Mouse (Mus musculus) layer of hippocampus, adult 18-20 months (tissue): ENCODE measurements around the gene Ank2. TPM values are rescaled to one million over a fixed set of nuclear protein-coding genes. Genes with fewer than 3 reads are reported as not detected.

Experiments used
- DNase-seq, 2 experiments: peaks; one replicate each; pipeline ENCODE4 v3.0.0; 2022; ENCODE audit warnings: low spot score in 2 of 2
- total RNA-seq, 2 experiments: library from RNA; stranded (reverse); gene quantifications; 2 replicates each; pipeline ENCODE4 v1.2.3; 2021

Gene Ank2
- total RNA-seq, 2 experiments from 2014 or later, result 699 to 719 TPM

- DNase-seq, result peak in 1 of 2 experiments; percentile 30
Measured at GRCm38 (mm10) chr3:127188086-127188788, 310.9 kb downstream of the Ank2 start.

GRCm38 (mm10) chr3:127187081-127187480 is 312.1 kb downstream of the Ank2 start:
- no peak for DNase-seq

GRCm38 (mm10) chr3:127186239-127186638 is 312.9 kb downstream of the Ank2 start:
- DNase-seq, result no peak

DNA sequence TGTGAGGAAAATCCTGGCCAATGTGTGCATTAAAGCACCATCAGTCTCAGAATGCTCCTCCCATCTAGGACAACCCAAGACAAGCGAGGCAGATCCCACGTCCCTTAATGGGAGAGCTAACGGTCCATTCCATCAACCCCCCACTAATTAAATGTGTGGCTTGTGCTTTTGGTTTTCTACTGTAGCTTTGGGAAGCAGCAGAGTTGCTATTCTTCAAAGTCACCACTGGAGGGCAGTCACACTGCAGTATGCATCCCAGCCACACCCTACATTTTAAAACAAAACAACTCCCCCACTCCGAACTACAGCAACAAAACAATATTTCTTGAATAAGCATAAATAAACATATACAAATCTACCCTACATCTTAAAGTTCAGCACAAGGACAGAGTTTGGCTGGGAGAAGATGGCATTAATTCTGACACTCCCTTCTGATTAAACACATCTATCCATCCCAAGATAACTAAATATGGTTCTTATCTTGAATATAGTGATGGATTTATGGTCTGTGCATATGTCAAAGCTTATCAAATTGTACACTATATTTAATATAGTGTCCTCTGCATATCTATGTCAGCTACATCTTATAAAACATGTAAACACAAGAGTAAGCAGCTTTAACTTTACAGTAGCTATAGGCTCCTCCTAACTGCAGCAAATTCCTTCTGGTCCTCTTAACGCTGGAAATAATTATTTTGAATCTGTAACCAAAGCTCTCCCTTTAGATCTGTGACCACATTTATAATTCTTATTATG is 315.0 kb downstream of the Ank2 start:
- DNase-seq, result no peak

GRCm38 (mm10) chr3:127172697-127173096 is 326.5 kb downstream of the Ank2 start:
- DNase-seq, result peak in 1 of 2 experiments; percentile 64

- DNase-seq, result no peak
Measured at GRCm38 (mm10) chr3:127170246-127170645, 328.9 kb downstream of the Ank2 start.

GRCm38 (mm10) chr3:127169114-127169513 is 330.0 kb downstream of the Ank2 start:
- no peak for DNase-seq

DNA sequence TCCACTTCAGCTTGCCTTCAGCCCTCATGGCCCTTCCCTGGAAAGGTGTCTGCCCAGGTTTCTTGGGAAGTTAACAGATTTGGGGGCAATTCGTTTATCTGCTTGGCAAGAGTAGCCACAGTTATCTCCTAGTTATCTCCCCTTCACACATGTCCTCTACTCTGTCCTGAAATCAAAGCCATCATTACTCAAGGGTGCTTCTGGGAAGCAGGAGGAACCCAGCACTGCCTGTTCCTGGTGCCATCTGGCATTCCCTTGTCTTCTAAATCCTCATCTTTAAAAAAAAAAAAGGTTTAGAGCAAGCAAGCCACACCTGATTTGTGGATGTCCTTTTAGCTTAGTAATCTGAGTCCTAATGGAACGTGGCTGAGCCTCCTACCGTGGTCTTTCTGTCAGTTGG is 335.4 kb downstream of the Ank2 start:
- no peak for DNase-seq

DNA sequence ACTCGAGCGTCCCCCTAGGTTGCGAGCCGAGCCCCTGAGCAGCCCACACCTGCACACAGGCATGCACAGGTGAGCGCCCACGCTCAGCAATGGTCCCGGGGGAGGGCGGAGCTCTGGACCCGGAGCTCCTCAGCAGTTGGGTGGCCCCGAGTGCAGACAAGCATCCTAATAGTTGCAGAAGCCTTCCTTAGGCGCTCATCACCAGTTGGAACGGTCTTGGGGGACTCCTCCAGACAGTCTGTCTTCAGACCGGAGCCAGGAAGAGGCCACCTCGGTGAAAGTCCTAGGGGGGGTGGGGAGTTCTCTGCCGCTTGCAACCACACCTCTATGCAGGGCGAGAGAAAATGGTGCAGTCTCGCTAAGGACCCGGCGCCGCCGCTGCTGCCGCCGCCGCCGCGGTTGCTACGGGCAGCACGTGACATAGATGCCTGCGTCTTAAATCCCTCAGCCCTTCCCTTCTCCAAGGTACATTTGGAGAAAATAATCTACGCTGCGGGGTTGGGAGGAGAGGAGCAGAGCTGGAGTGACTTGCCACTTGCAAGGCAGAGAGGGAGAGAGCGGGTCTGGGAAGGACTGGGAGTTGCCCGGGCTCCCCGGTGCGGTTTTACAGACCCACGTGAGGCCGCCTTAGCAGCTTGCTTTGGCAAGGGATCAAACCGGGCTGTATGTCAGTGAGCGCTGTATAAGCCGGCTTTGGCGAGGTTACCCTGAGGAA is 337.0 kb downstream of the Ank2 start:
- peak; percentile 73 to 86 for DNase-seq

- DNase-seq, result no peak
Measured at GRCm38 (mm10) chr3:127161085-127161837, 337.9 kb downstream of the Ank2 start.

DNA sequence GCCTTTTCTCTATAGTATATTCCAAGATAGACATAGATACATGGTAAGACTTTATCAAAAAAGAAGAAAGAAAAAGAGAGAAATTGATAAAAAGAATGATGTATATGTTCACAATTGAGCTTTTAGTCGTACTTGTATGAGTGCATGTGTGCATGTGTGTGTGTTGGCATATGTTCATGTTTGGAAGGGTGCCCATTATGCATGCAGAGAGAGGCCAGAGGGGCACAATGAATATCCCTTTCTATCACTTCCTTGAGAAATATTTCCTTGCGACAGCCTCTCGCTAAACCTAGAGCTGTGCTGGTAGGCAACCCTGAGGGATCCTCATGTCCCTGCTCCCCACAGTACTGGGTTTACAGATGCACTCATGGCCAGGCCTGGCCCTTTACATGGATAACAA is 341.4 kb downstream of the Ank2 start:
- no peak for DNase-seq

- peak in 1 of 2 experiments; percentile 70 for DNase-seq
Measured at GRCm38 (mm10) chr3:127156080-127156479, 343.1 kb downstream of the Ank2 start.

GRCm38 (mm10) chr3:127153861-127154260 is 345.3 kb downstream of the Ank2 start:
- DNase-seq, result no peak

DNA sequence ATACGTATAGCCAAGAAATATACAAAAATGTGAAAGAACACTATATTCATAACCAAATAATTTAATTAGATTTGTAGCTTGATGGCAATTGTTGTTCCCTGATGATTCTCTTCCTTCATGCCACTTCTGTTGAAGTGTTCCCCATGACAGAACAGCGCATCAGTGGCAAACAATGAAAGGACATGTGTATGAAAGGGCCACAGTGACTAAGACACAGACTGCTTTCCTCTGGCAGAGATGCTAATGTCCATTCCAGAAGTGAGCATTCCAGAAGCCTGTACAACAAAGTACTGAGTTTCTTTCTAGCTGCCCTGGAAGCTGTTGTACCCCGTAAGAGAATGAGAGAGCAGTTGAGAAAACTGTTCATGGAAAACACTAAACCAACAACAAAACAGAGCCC is 345.7 kb downstream of the Ank2 start:
- no peak for DNase-seq

DNA sequence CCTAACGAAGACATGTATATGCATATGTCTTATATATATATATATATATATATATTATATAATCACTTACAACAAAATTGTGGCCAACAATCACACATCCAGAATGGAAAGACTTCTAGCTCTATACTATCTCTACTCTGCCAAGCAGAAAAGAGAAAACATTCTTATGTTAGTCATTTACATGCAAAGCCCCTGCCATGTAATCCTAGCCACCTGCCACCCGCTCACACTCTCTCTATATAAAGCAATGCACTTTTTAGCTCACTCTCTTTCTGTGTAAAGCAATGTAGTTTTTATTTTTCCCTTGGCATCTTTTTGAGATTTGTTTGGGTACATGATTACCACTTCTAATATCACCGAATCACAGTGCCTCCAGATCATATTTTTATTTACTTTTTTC is 350.5 kb downstream of the Ank2 start:
- DNase-seq, result no peak

DNA sequence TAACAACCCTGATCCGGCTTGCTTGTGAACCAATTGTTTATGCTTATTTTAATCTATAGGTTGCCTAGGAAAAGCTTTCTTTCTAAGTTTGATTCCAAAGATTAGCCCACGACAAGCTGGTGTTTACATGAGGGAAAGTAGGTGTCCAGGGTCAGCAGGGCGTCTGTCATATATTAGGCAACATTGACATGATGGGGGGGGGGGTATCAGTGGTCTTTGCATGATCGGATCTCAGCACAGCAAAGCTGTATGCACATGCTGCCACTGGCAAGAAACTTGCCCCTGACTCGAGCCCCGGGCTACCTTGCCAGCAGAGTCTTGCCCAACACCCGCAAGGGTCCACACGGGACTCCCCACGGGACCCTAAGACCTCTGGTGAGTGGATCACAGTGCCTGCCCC is 358.6 kb downstream of the Ank2 start:
- DNase-seq, result no peak

- DNase-seq, result no peak
Measured at GRCm38 (mm10) chr3:127139638-127140037, 359.5 kb downstream of the Ank2 start.

DNA sequence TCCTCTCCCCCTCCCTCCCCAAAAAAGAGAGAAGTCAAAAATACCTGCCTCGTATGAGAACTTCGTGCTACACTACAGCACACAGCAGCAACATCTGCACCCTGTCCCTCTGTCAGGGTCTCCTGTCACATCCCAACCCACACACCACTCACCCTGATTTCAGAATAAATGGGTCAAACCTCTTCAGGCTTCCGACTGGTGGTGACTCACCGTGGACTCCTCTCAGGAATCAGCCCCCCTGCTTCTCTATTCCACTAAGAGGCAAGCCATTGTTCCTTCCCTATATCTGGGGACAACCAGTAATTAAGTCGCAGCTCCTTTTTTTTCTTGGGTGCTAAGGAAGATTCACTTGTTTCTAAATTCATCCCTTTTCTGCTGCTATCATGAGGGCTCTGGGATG is 361.6 kb downstream of the Ank2 start:
- DNase-seq, result no peak

- no peak for DNase-seq
Measured at GRCm38 (mm10) chr3:127134062-127134461, 365.1 kb downstream of the Ank2 start.

DNA sequence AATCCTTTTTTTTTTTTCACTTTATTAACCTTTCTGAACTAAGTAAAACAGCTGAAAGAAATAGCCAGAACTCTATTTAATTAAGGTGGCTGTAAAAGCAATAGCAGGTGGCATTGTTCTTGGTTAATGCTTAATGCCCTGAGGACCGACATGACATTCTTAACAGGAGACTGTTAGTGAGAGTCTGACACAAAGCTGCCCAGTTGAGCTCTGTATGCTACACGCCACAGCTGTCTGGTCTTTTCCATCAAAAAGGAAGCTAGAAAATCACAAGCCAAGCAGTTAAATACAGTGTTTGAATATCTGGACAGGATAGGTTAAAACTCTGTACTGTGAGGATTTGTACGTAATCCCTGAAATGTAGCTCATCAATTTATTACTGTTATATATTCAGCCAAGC is 368.1 kb downstream of the Ank2 start:
- DNase-seq, result no peak

DNA sequence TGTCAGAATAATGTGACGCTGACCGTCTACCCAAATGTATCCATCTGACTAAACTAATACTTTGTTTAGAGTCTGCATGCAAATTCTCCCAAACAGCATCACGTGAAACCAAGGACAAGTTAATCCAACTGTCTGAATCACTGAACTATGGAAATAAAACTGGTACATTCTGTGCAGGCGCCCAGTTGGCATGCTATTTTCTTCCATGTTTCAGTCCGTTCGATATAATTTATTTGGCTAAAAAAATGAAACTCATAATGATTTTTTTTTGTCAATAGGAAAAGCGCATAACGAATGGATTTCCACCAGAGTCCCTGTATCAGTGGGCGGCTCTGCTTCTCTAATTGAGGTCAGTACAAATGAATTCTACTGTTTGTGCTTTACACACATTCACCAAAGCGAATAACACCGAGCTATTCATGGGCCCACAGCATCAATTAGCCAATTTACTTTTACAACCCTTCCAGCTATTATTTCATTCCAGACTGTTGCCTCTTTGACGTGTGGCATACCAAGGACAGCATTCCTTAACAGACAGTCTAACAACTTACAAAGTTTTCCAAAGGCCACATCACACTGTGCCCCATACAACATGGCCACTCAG is 368.9 kb downstream of the Ank2 start:
- peak in 1 of 2 experiments; percentile 75 for DNase-seq
